In the genomic region with DNA sequence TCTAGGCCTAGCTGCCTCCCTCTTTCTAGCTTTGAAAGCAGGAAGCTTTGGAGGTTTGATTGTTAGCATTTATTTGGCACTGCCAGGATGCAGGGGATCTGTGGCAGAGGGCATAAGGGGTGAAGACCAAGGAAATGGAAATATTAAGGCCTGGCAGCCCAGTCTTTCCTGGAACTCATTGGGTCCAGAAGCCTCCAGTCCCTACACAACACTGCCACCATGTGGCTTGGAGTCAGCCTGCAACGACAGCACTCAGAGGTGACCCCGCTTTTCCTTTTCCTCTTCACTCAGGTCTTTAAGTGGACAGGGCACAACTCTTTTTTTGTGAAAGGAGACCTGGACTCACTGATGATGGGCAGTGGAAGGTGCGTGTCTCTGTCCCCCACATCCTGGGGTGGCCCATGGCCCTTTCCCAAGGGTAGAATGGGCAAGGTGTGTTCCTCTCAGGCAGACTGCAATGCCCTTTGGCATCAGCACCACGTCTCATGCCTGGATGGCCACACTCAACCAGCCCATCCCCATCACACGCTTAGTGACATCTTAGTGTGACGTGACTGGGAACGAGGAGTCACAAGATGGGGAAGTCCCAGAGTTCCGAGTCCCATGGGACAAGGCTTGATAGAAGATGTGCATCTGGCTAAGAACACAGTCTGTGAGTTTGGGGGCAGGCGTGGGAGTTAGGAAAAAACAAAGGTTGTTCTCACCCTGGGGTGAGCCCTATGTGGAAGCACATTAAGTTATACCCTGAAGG, we compare ENCODE assay signal across 9 mouse cellular contexts. TPM values are rescaled to one million over a fixed set of nuclear protein-coding genes. Genes with fewer than 3 reads are reported as not detected.
DNase-seq lines count a peak whose midpoint lies in the region; ATAC-seq lines count a peak whose summit lies in the region.
"Had no signal": no experiment of that assay in that cellular context is flagged by ENCODE, and none has a peak within 500 bp of the region (broad histone marks: within the 10 kb centered on the region; RNA-seq: fewer than 3 reads in every experiment).

No protein-coding gene starts in this region.

- H3K4me1 ChIP-seq in heart, embryonic 12.5 days (replicated peaks), result peaks cover 31% of the 10 kb centered on the region

- no peak overlapping the region for H3K4me3 ChIP-seq in heart, embryonic 12.5 days

- peak; percentile 77 for DNase-seq in kidney, adult 18-20 months
- DNase-seq in kidney, adult 11 months, result no peak
- DNase-seq in adrenal gland, postnatal 10 days, result peak; percentile 86
- peak; percentile 56 for DNase-seq in embryo, embryonic 11.5 days (ENCODE audit: low read depth, low spot score)
- peak; percentile 46 for DNase-seq in large intestine, adult 2 months (ENCODE audit: low read depth, low spot score)
- peak; percentile 87 for DNase-seq in lung, postnatal 36 days
- peak; percentile 81 for DNase-seq in right cerebral cortex, postnatal 14 days

- no peak overlapping the region for H3K9ac ChIP-seq in heart, embryonic 12.5 days

- WGBS in heart, embryonic 12.5 days, result 59% methylated on average over 9 of the region's 9 CpGs
- 60% methylated on average over 9 of the region's 9 CpGs for WGBS in large intestine, adult 2 months

- 0 out of 2 replicates have a peak, but pooled peaks cover 7% of the 10 kb centered on the region for H3K27me3 ChIP-seq in heart, embryonic 12.5 days (replicated peaks)

- peak; percentile 43; the same call in 1 of the 2 replicates for ATAC-seq in heart, embryonic 12.5 days (ENCODE audit: insufficient number of reproducible peaks, low FRiP score)

- no peak overlapping the region for H3K27ac ChIP-seq in heart, embryonic 12.5 days (ENCODE audit: poor library complexity, severe bottlenecking)

- no peaks in the 10 kb centered on the region for H3K9me3 ChIP-seq in heart, embryonic 12.5 days (replicated peaks)

- H3K4me2 ChIP-seq in heart, embryonic 12.5 days, result no peak overlapping the region

- H3K36me3 ChIP-seq in heart, embryonic 12.5 days, result peaks cover 13% of the 10 kb centered on the region

RNA-seq across cellular contexts. Expression of a gene that starts 8.3 kb away (rescaled TPM):
- total RNA-seq in adrenal gland, postnatal 10 days (2021), result not detected
- not detected in 2 replicates for polyA plus RNA-seq in heart, embryonic 12.5 days (2016; fragmentation: Nextera tagmentation; extraction: Ambion mirVana)
- polyA plus RNA-seq in large intestine, adult 2 months (2012; rRNA removed), result 15.5 and 29.7 TPM in 2 replicates
- total RNA-seq: left cerebral cortex, postnatal 10 days had no signal

RNA-seq across cellular contexts. Expression of a gene that starts 16.1 kb away (rescaled TPM):
- total RNA-seq in adrenal gland, postnatal 10 days (2021), result 10 to 100 TPM; 30.3 to 35.9 TPM
- 4.5 and 5.2 TPM in 2 replicates for polyA plus RNA-seq in heart, embryonic 12.5 days (2016; fragmentation: Nextera tagmentation; extraction: Ambion mirVana)
- polyA plus RNA-seq in large intestine, adult 2 months (2012; rRNA removed), result 2.1 and 3.0 TPM in 2 replicates

RNA-seq across cellular contexts. Expression of a gene that starts 39.9 kb away (rescaled TPM):
- 10 to 100 TPM; 26.7 to 31.4 TPM for total RNA-seq in adrenal gland, postnatal 10 days (2021)
- polyA plus RNA-seq in heart, embryonic 12.5 days (2016; fragmentation: Nextera tagmentation; extraction: Ambion mirVana), result 17.2 and 18.0 TPM in 2 replicates
- polyA plus RNA-seq in large intestine, adult 2 months (2012; rRNA removed), result 28.3 and 47.1 TPM in 2 replicates

Comparison
In these comparisons a context has a peak if more than half of its experiments do, and no peak if none do; other contexts are left out.
1. RNA of a gene that starts 8.3 kb away (polyA plus RNA-seq): 15.5 to 29.7 TPM in large intestine, adult 2 months; not detected in heart, embryonic 12.5 days; every median in the first group is over 10 times any median in the second.